Mouse (Mus musculus): ENCODE data around the gene Pde12.

GRCm38 (mm10) chr14:26690727-26691126 is 21.0 kb upstream of the Pde12 start:
- TF ChIP-seq SIN3A (IDR thresholded peaks at IDR 0.05; ENCODE audit: low read length), result no peak
- no peak for TF ChIP-seq EP300 (IDR thresholded peaks at IDR 0.05; ENCODE audit: low read depth in 1 of 2, low read length in 2 of 2)
- TF ChIP-seq CTCF (IDR thresholded peaks at IDR 0.05 in 2 of 3, conservative IDR thresholded peaks at IDR 0.05 in 1 of 3; ENCODE audit: control insufficient read depth in 1 of 3, insufficient read depth in 1 of 3, low read depth in 2 of 3, low read length in 3 of 3, poor library complexity in 1 of 3, severe bottlenecking in 1 of 3), result no peak
- TF ChIP-seq GATA1 (IDR thresholded peaks at IDR 0.05; ENCODE audit: low read depth, low read length), result no peak
- no peak for TF ChIP-seq MAFK (IDR thresholded peaks at IDR 0.05; ENCODE audit: borderline replicate concordance, low read depth, low read length)
- TF ChIP-seq RAD21 (IDR thresholded peaks at IDR 0.05; ENCODE audit: low read depth, low read length), result no peak
